Mouse (Mus musculus): Measurements from ENCODE around the gene Vmn1r5. TPM values are rescaled to one million over a fixed set of nuclear protein-coding genes. Genes with fewer than 3 reads are reported as not detected.
A peak's percentile ranks its signal among the peaks of the same experiment; 100 is the strongest.
"Not testable (repeated sequence)": the region's sequence is repeated elsewhere in the genome, so short reads cannot be mapped to it uniquely, and the experiment has no call there.

Gene Vmn1r5
- not detected in 2 replicates for polyA plus RNA-seq (2016; fragmentation: Nextera tagmentation; extraction: Ambion mirVana)

GRCm38 (mm10) chr6:56969973-56970372 lies at the start of gene Vmn1r5:
TSS of gene Vmn1r5 (plus strand) at chr6:56970273.
- DNase-seq (ENCODE audit: low spot score): no peak
- Histone ChIP-seq H3K27ac (replicated peaks) (no peak within 1 kb of the TSS), H3K36me3 (replicated peaks) (no peaks in the 10 kb centered on the region), H3K27me3 (replicated peaks; ENCODE audit: low read depth, poor library complexity, severe bottlenecking) (no peaks in the 10 kb centered on the region), H3K4me3 (no peak within 1 kb of the TSS), H3K9me3 (no peaks in the 10 kb centered on the region), H3K4me1 (no peaks in the 10 kb centered on the region)

- H3K9me3 ChIP-seq: peaks cover 2% of the 10 kb centered on the region; the same call in 1 of the 2 replicates
- H3K4me3 ChIP-seq: peak overlapping the region; percentile 81
- H3K4me1 ChIP-seq: no peaks in the 10 kb centered on the region
- no peaks in the 10 kb centered on the region for H3K27me3 ChIP-seq (replicated peaks; ENCODE audit: low read depth, poor library complexity, severe bottlenecking)
- no peak for DNase-seq (ENCODE audit: low spot score)
- no peaks in the 10 kb centered on the region for H3K36me3 ChIP-seq (replicated peaks)
- under 1% methylated on average over 25 of the region's 25 CpGs for WGBS
- peak overlapping the region; percentile 89 for H3K27ac ChIP-seq (replicated peaks)
These were observed 46.7 kb upstream of the Vmn1r5 start for GRCm38 (mm10) chr6:56923331-56923725.

- WGBS: 3% methylated on average over 64 of the region's 64 CpGs
- Histone ChIP-seq H3K9me3 (peaks cover 2% of the 10 kb centered on the region; the same call in 1 of the 2 replicates), H3K27me3 (replicated peaks; ENCODE audit: low read depth, poor library complexity, severe bottlenecking) (no peaks in the 10 kb centered on the region), H3K4me3 (peak within 1 kb of the TSS; percentile 81), H3K27ac (replicated peaks) (peak within 1 kb of the TSS; percentile 89), H3K4me1 (no peaks in the 10 kb centered on the region), H3K36me3 (replicated peaks) (no peaks in the 10 kb centered on the region)
- DNase-seq (ENCODE audit: low spot score): peak; percentile 94
These were observed 46.1 kb upstream of the Vmn1r5 start, which contains the start of the genes Nt5c3 and Vmn1r4 for GRCm38 (mm10) chr6:56923726-56924707. TSS of gene Nt5c3 (minus strand) at chr6:56923932. TSS of gene Vmn1r4 (plus strand) at chr6:56924015.

- no peaks in the 10 kb centered on the region for H3K4me1 ChIP-seq
- WGBS: 77% methylated on average over 4 of the region's 4 CpGs
- H3K36me3 ChIP-seq (replicated peaks): no peaks in the 10 kb centered on the region
- no peak overlapping the region for H3K27ac ChIP-seq (replicated peaks)
- no peak overlapping the region for H3K4me3 ChIP-seq
- DNase-seq (ENCODE audit: low spot score): no peak
- no peaks in the 10 kb centered on the region for H3K27me3 ChIP-seq (replicated peaks; ENCODE audit: low read depth, poor library complexity, severe bottlenecking)
- H3K9me3 ChIP-seq: no peaks in the 10 kb centered on the region
These were observed 38.2 kb upstream of the Vmn1r5 start for GRCm38 (mm10) chr6:56931648-56932415.

GRCm38 (mm10) chr6:56932464-56932863 lies 37.6 kb upstream of the Vmn1r5 start:
- Histone ChIP-seq H3K27me3 (replicated peaks; ENCODE audit: low read depth, poor library complexity, severe bottlenecking) (no peaks in the 10 kb centered on the region), H3K9me3 (no peaks in the 10 kb centered on the region), H3K36me3 (replicated peaks) (no peaks in the 10 kb centered on the region), H3K4me1 (no peaks in the 10 kb centered on the region), H3K4me3 (no peak overlapping the region), H3K27ac (replicated peaks) (no peak overlapping the region)
- no peak for DNase-seq (ENCODE audit: low spot score)
- WGBS: 76% methylated on average over 2 of the region's 2 CpGs

- no peaks in the 10 kb centered on the region for H3K9me3 ChIP-seq
- no peak overlapping the region for H3K4me3 ChIP-seq
- no peaks in the 10 kb centered on the region for H3K36me3 ChIP-seq (replicated peaks)
- 84% methylated on average over 4 of the region's 4 CpGs for WGBS
- DNase-seq (ENCODE audit: low spot score): no peak
- H3K4me1 ChIP-seq: no peaks in the 10 kb centered on the region
- H3K27ac ChIP-seq (replicated peaks): no peak overlapping the region
- H3K27me3 ChIP-seq (replicated peaks; ENCODE audit: low read depth, poor library complexity, severe bottlenecking): no peaks in the 10 kb centered on the region
These were observed 35.7 kb upstream of the Vmn1r5 start for GRCm38 (mm10) chr6:56934366-56934765.

GRCm38 (mm10) chr6:56956436-56956835 lies 13.6 kb upstream of the Vmn1r5 start:
- no peaks in the 10 kb centered on the region for H3K27me3 ChIP-seq (replicated peaks; ENCODE audit: low read depth, poor library complexity, severe bottlenecking)
- no peaks in the 10 kb centered on the region for H3K9me3 ChIP-seq
- WGBS: 81% methylated on average over 5 of the region's 5 CpGs
- H3K36me3 ChIP-seq (replicated peaks): no peaks in the 10 kb centered on the region
- H3K27ac ChIP-seq (replicated peaks): no peak overlapping the region
- DNase-seq (ENCODE audit: low spot score): no peak
- no peaks in the 10 kb centered on the region for H3K4me1 ChIP-seq
- no peak overlapping the region for H3K4me3 ChIP-seq

GRCm38 (mm10) chr6:56996943-56997342 lies 26.9 kb downstream of the Vmn1r5 start, which contains the start of gene Vmn1r6:
TSS of gene Vmn1r6 (plus strand) at chr6:56997243.
- no peaks in the 10 kb centered on the region for H3K36me3 ChIP-seq (replicated peaks)
- 88% methylated on average over 2 of the region's 2 CpGs for WGBS
- no peak within 1 kb of the TSS for H3K27ac ChIP-seq (replicated peaks)
- no peaks in the 10 kb centered on the region for H3K4me1 ChIP-seq
- no peaks in the 10 kb centered on the region for H3K27me3 ChIP-seq (replicated peaks; ENCODE audit: low read depth, poor library complexity, severe bottlenecking)
- H3K9me3 ChIP-seq: no peaks in the 10 kb centered on the region
- no peak within 1 kb of the TSS for H3K4me3 ChIP-seq
- DNase-seq (ENCODE audit: low spot score): no peak

- H3K4me1 ChIP-seq; H3K4me3 ChIP-seq; H3K9me3 ChIP-seq; H3K27ac ChIP-seq (replicated peaks); H3K36me3 ChIP-seq (replicated peaks); DNase-seq (ENCODE audit: low spot score); H3K27me3 ChIP-seq (replicated peaks; ENCODE audit: low read depth, poor library complexity, severe bottlenecking): not testable (repeated sequence)
- WGBS: 89% methylated on average over 2 of the region's 2 CpGs
These were observed 55.2 kb downstream of the Vmn1r5 start, which contains the start of gene Vmn1r7 for GRCm38 (mm10) chr6:57025224-57025623. TSS of gene Vmn1r7 (minus strand) at chr6:57025324.

GRCm38 (mm10) chr6:57031984-57032383 lies 61.9 kb downstream of the Vmn1r5 start, which contains the start of gene Vmn1r8:
TSS of gene Vmn1r8 (plus strand) at chr6:57032284.
- no peak within 1 kb of the TSS for H3K4me3 ChIP-seq
- no peaks in the 10 kb centered on the region for H3K9me3 ChIP-seq
- H3K27me3 ChIP-seq (replicated peaks; ENCODE audit: low read depth, poor library complexity, severe bottlenecking): no peaks in the 10 kb centered on the region
- H3K4me1 ChIP-seq: no peaks in the 10 kb centered on the region
- no peaks in the 10 kb centered on the region for H3K36me3 ChIP-seq (replicated peaks)
- H3K27ac ChIP-seq (replicated peaks): no peak within 1 kb of the TSS
- no peak for DNase-seq (ENCODE audit: low spot score)

GRCm38 (mm10) chr6:57034674-57035073 lies 64.6 kb downstream of the Vmn1r5 start:
- no peak overlapping the region for H3K27ac ChIP-seq (replicated peaks)
- 85% methylated on average over 2 of the region's 2 CpGs for WGBS

More at GRCm38 (mm10) chr6:57034674-57035073, 64.6 kb downstream of the Vmn1r5 start:
- no peak for DNase-seq (ENCODE audit: low spot score)
- Histone ChIP-seq H3K4me1 (no peaks in the 10 kb centered on the region), H3K9me3 (no peaks in the 10 kb centered on the region), H3K36me3 (replicated peaks) (no peaks in the 10 kb centered on the region), H3K4me3 (no peak overlapping the region), H3K27me3 (replicated peaks; ENCODE audit: low read depth, poor library complexity, severe bottlenecking) (no peaks in the 10 kb centered on the region)

Measured in embryonic facial prominence, embryonic 10.5 days (tissue).